Mouse (Mus musculus): ENCODE results near the gene Cdk15. TPM values are rescaled to one million over a fixed set of nuclear protein-coding genes. Genes with fewer than 3 reads are reported as not detected.

Cdk15 gene
- polyA plus RNA-seq, 1 experiment from 2014 or later, result 1.4 TPM

DNA sequence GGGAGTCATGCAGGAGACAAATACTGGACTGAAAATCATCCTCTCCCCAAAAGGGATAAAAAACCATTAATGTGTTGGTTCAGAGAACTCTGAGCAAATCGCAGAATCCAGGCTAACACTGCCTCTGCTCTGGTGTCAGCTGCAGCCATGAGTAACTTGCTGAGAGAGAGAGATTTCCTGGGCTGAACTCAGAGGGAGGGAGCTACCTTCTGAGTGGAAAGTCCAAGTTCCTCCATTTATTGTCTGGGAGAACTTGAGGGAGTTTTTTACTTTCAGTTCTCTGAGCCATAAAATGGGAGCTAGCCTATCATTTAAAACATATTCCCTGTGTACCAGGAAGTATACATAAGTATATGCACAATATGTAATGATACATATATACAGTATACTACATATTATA, 60.7 kb downstream of the Cdk15 start:
- H3K4me1 ChIP-seq (ENCODE audit: insufficient read depth, low read length), result peaks cover 47% of the 10 kb centered on the region
- H3K9ac ChIP-seq (replicated peaks; ENCODE audit: low read length), result no peak overlapping the region
- ATAC-seq (ENCODE audit: low FRiP score, low TSS enrichment), result no peak
- 90% methylated on average over 1 of the region's 1 CpGs for WGBS
- H3K27ac ChIP-seq (ENCODE audit: low read length), result no peak overlapping the region
- H3K27me3 ChIP-seq (ENCODE audit: insufficient read depth, low read length), result no peaks in the 10 kb centered on the region
- no peaks in the 10 kb centered on the region for H3K9me3 ChIP-seq (ENCODE audit: low read length)
- H3K4me2 ChIP-seq (replicated peaks; ENCODE audit: low read depth, low read length), result no peak overlapping the region
- no peak overlapping the region for H3K4me3 ChIP-seq (ENCODE audit: low read length)
- no peaks in the 10 kb centered on the region for H3K36me3 ChIP-seq (ENCODE audit: insufficient read depth, low read length)

DNA sequence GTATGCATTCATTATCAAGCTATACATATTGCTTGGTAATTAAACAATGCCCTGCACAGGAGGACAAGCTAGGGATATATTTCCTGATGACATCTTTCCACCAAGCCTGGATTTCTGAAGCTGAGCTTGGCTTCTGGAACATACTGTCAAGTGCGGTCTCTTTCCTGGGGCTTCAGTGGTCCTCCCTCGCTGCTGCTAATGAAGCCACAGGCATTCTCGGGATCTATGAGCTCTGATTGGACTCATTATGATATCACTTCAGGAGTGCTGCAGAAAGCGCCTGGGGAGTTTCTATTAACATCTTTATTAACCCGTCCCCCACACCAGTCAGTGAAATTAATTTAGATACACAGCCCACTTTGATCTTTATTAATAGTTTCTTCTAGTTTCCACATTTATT, 62.2 kb downstream of the Cdk15 start:
- Histone ChIP-seq H3K9me3 (ENCODE audit: low read length) (no peaks in the 10 kb centered on the region), H3K4me2 (replicated peaks; ENCODE audit: low read depth, low read length) (no peak overlapping the region), H3K27me3 (ENCODE audit: insufficient read depth, low read length) (no peaks in the 10 kb centered on the region), H3K4me1 (ENCODE audit: insufficient read depth, low read length) (peaks cover 53% of the 10 kb centered on the region), H3K27ac (ENCODE audit: low read length) (no peak overlapping the region), H3K36me3 (ENCODE audit: insufficient read depth, low read length) (no peaks in the 10 kb centered on the region), H3K4me3 (ENCODE audit: low read length) (no peak overlapping the region), H3K9ac (replicated peaks; ENCODE audit: low read length) (no peak overlapping the region)
- whole genome bisulfite sequencing, result 60% methylated on average over 5 of the region's 5 CpGs
- no peak for ATAC-seq (ENCODE audit: low FRiP score, low TSS enrichment)

DNA sequence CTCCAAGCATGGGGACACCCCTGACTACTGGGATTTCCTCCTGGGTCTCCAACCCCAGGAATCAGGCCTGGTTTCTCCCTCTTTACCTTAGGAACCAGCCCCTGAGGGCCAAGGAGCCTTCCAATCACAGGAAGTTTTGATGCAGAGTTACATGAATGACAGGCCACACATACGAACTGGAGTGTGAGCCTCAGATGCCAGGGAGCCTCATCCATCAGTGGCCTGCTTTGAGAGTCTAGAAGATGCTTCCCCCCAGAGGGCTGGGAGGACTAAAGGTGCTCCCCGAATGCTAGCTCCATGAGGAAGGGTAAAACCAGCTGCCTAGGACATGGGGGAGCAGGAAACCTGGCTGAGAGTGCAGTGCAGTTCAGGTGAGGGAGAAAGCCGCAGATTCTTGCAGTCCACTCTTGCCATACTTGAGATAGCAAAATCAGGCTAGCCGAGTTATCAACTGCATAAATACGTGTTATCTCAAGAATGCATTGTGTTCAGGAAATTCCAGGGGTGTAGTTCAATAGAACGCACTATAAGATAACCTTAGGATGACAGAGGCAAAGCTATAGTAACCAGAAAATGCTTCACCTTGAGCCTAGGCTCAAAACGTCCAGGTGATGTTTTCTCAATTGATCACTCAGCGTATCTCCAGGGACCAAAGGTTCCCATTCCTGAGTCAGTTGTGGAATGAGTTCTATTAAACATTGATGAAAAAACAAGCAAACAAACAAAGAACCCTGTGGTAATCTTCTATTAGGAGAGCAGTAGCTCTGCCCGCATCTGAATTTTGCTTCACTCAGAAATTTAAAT, 64.6 kb downstream of the Cdk15 start:
- no peaks in the 10 kb centered on the region for H3K36me3 ChIP-seq (ENCODE audit: insufficient read depth, low read length)
- no peak overlapping the region for H3K4me3 ChIP-seq (ENCODE audit: low read length)
- peaks cover 37% of the 10 kb centered on the region for H3K4me1 ChIP-seq (ENCODE audit: insufficient read depth, low read length)
- no peaks in the 10 kb centered on the region for H3K9me3 ChIP-seq (ENCODE audit: low read length)
- H3K27ac ChIP-seq (ENCODE audit: low read length), result peak overlapping the region; percentile 27; the same call in 1 of the 2 replicates
- no peak overlapping the region for H3K4me2 ChIP-seq (replicated peaks; ENCODE audit: low read depth, low read length)
- WGBS, result 54% methylated on average over 9 of the region's 9 CpGs
- ATAC-seq (ENCODE audit: low FRiP score, low TSS enrichment), result no peak; the same call in 1 of the 2 replicates
- H3K27me3 ChIP-seq (ENCODE audit: insufficient read depth, low read length), result no peaks in the 10 kb centered on the region
- no peak overlapping the region; the same call in 1 of the 2 replicates for H3K9ac ChIP-seq (replicated peaks; ENCODE audit: low read length)

DNA sequence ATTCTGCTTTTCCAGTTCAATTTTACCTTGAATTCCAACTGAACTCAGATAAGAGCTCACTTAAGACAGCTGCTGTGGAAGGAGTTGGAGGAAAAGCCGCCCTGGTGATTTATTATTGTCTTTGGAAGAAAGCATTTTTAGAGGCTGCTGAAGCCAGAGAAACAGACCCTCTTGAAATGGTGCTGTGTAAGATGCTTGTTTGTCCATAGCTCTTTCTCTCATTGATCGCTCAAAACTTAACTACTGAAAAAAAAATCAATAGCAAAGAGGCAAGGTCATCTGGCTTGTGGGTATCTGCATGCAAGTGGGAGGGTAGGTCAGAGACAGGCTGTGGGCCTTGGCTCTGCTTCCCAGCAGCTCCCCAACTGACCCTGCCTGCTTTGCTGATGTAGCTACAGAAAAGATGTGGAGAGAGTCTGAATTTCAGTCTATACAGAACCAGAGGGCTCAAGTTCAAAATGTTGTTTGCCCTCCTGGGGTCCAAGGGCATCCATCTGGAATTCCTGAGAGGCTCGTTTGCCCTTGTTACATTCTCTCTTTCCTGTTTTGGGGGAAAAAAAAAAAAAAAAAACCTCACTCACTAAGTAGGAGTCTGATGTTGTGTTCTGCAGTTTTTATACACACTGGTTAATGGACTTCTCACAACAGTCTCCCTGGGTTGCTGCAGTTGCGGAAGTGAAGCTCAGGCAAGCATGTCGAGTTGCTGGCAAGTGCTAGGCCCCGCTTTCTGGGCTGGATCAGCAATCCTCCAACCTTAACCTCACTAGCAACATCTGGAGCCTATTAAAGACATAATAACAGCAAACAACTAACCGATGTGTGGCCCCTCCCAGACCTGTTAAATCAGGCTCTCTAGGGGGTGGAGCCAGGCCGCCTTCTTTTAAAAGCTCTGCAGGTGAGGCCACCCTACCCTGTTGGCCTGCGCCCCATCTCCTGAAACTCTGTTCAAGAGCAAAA, 65.5 kb downstream of the Cdk15 start:
- ATAC-seq (ENCODE audit: low FRiP score, low TSS enrichment), result peak; percentile 64; the same call in 1 of the 2 replicates
- Histone ChIP-seq H3K4me2 (replicated peaks; ENCODE audit: low read depth, low read length) (no peak overlapping the region), H3K27me3 (ENCODE audit: insufficient read depth, low read length) (no peaks in the 10 kb centered on the region), H3K4me3 (ENCODE audit: low read length) (no peak overlapping the region), H3K27ac (ENCODE audit: low read length) (peak overlapping the region; percentile 88), H3K9ac (replicated peaks; ENCODE audit: low read length) (peak overlapping the region; percentile 35), H3K36me3 (ENCODE audit: insufficient read depth, low read length) (no peaks in the 10 kb centered on the region), H3K9me3 (ENCODE audit: low read length) (no peaks in the 10 kb centered on the region), H3K4me1 (ENCODE audit: insufficient read depth, low read length) (peaks cover 43% of the 10 kb centered on the region)
- 29% methylated on average over 9 of the region's 9 CpGs for WGBS

DNA sequence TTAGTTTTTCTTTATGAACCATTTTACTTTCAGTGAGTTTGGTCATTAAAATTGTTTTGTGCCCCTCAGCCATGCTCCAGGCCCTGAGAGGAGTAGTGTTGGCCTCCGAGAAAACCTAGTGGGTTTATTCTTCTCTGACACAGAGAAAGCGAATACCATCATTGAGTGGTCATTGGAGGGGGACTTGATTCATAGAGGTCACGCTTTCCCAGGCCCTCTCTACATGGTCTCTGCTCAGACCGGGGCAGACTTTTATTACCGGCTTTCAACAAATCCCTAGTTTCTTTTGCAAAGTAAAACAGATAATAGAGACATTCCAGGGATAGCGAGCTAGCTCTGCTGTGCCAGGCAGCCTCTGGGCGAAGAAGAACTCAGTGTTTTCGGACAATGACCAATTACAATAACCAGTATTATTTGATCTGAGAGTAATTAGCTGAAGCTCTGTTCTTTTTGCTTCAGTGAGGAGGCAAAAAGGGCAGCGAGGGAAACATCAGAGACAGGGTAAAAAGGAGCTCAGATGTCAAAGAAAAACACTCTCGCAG, 70.2 kb downstream of the Cdk15 start:
- H3K4me3 ChIP-seq (ENCODE audit: low read length), result no peak overlapping the region
- H3K27ac ChIP-seq (ENCODE audit: low read length), result peak overlapping the region; percentile 78
- no peaks in the 10 kb centered on the region for H3K27me3 ChIP-seq (ENCODE audit: insufficient read depth, low read length)
- H3K9ac ChIP-seq (replicated peaks; ENCODE audit: low read length), result no peak overlapping the region
- H3K36me3 ChIP-seq (ENCODE audit: insufficient read depth, low read length), result no peaks in the 10 kb centered on the region
- H3K9me3 ChIP-seq (ENCODE audit: low read length), result no peaks in the 10 kb centered on the region
- peak; percentile 75 for ATAC-seq (ENCODE audit: low FRiP score, low TSS enrichment)
- peaks cover 55% of the 10 kb centered on the region for H3K4me1 ChIP-seq (ENCODE audit: insufficient read depth, low read length)
- no peak overlapping the region for H3K4me2 ChIP-seq (replicated peaks; ENCODE audit: low read depth, low read length)
- WGBS, result 22% methylated on average over 10 of the region's 10 CpGs

DNA sequence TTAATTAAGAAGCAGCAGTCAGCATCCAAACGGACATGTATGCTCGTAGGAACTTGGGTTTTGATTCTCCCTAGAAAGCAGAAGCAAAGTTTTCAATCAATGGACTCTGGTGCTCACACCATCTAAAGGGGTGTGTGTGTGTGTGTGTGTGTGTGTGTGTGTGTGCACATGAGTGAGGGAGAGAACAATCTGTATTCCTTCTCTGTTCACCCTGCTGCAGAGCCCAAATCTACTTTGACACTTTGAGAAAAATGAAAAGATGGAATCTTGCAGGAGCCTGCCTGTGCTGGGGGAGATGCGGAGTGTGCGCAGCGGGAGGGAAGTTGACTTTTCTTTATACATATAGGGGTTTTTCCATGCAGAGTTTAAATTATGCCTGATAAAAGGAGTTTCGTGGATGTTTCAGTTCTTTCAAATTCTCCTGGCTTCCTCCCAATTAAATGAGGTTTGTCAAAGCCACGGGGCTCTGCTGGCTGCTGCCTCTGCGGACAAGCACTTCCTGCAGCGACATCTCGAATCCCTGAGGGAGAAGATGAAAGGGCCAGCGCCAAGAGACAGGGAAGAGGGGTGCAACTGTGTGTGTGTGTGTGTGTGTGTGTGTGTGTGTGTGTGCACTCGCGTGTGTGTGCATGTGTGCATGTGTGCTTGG, 76.2 kb downstream of the Cdk15 start:
- 42% methylated on average over 13 of the region's 13 CpGs for WGBS
- Histone ChIP-seq H3K4me2 (replicated peaks; ENCODE audit: low read depth, low read length) (no peak overlapping the region), H3K27ac (ENCODE audit: low read length) (peak overlapping the region; percentile 40; the same call in 1 of the 2 replicates), H3K27me3 (ENCODE audit: insufficient read depth, low read length) (no peaks in the 10 kb centered on the region), H3K4me1 (ENCODE audit: insufficient read depth, low read length) (peaks cover 55% of the 10 kb centered on the region), H3K4me3 (ENCODE audit: low read length) (no peak overlapping the region), H3K9me3 (ENCODE audit: low read length) (no peaks in the 10 kb centered on the region), H3K9ac (replicated peaks; ENCODE audit: low read length) (no peak overlapping the region), H3K36me3 (ENCODE audit: insufficient read depth, low read length) (no peaks in the 10 kb centered on the region)
- no peak for ATAC-seq (ENCODE audit: low FRiP score, low TSS enrichment)

DNA sequence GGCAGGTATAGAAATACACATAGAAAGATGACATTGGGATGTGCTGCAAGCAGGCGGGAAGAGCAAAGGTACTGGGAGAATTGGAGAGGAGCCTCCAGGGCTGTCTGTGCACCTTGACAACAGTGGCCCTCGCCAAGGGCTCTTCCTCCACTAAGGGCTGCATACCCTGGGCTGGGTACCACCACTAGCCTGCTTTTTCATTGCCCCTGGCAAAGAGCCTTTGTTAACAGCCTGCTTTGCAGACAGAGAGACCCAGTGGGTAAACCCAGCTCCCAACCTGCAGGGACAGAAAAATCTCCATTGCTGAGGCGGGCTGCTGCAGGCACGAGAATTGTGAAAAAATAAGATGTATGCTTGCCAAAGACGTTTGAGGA, 76.7 kb downstream of the Cdk15 start:
- Histone ChIP-seq H3K4me3 (ENCODE audit: low read length) (no peak overlapping the region), H3K4me2 (replicated peaks; ENCODE audit: low read depth, low read length) (no peak overlapping the region; the same call in 1 of the 2 replicates), H3K27ac (ENCODE audit: low read length) (peak overlapping the region; percentile 62), H3K4me1 (ENCODE audit: insufficient read depth, low read length) (peaks cover 50% of the 10 kb centered on the region), H3K9ac (replicated peaks; ENCODE audit: low read length) (no peak overlapping the region), H3K27me3 (ENCODE audit: insufficient read depth, low read length) (no peaks in the 10 kb centered on the region), H3K36me3 (ENCODE audit: insufficient read depth, low read length) (no peaks in the 10 kb centered on the region), H3K9me3 (ENCODE audit: low read length) (no peaks in the 10 kb centered on the region)
- 48% methylated on average over 5 of the region's 5 CpGs for WGBS
- ATAC-seq (ENCODE audit: low FRiP score, low TSS enrichment), result no peak

DNA sequence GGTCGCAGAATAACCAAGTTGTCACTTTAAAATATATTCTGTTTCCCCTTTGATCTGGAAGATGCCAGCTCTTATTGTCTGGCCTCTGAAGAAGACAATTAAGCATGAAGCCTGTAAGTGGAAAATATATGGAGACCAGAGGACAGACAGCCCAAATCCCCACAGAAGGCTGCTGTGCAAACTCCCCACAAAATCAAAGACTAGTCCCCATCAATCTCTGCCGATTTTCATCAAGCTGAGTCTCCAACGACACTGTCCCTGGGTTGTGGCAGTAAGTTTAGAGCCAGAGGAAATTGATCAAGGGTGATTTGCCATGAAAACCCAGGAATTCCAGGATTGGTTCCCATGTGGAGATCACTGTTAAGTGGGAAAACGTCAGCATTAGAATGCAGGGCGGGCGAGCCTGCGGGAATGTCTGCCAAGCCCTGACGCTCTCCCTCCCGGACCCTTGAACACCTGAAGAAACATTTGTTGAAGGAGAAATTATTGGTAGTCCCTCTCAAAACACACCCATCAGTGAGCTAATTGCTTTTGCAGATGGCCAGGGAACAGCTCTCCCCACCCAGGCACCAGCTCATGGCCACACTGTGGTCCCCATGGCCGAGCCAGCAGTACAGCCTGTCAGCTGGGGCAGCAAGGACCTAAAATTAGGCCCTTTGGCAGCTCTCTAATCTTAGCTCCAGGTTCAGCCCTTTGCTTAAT, 77.3 kb downstream of the Cdk15 start:
- H3K27ac ChIP-seq (ENCODE audit: low read length), result peak overlapping the region; percentile 62
- no peak overlapping the region for H3K4me2 ChIP-seq (replicated peaks; ENCODE audit: low read depth, low read length)
- H3K9ac ChIP-seq (replicated peaks; ENCODE audit: low read length), result no peak overlapping the region
- H3K9me3 ChIP-seq (ENCODE audit: low read length), result no peaks in the 10 kb centered on the region
- 18% methylated on average over 10 of the region's 10 CpGs for WGBS
- H3K36me3 ChIP-seq (ENCODE audit: insufficient read depth, low read length), result no peaks in the 10 kb centered on the region
- H3K4me3 ChIP-seq (ENCODE audit: low read length), result no peak overlapping the region
- H3K27me3 ChIP-seq (ENCODE audit: insufficient read depth, low read length), result no peaks in the 10 kb centered on the region
- ATAC-seq (ENCODE audit: low FRiP score, low TSS enrichment), result peak; percentile 62
- H3K4me1 ChIP-seq (ENCODE audit: insufficient read depth, low read length), result peaks cover 46% of the 10 kb centered on the region

DNA sequence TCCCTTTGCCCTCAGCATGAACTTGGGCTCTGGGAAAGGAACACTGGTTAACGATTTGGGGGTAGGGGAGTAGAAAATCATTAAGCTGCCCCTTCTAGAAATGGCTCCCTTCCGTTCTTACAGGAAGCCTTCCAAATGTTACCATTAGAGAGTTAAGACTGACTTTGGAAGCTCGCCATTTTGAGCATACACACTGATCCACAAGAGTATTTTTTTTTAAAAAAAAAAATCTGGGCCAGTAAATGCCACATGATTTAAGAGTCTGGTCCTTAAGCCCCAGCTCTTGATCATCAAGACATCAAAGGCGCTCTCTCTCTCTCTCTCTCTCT, 77.8 kb downstream of the Cdk15 start:
- no peak overlapping the region for H3K4me2 ChIP-seq (replicated peaks; ENCODE audit: low read depth, low read length)
- ATAC-seq (ENCODE audit: low FRiP score, low TSS enrichment), result 0 out of 2 replicates have a peak, but pooled peaks have one; percentile 10
- H3K4me3 ChIP-seq (ENCODE audit: low read length), result no peak overlapping the region
- no peaks in the 10 kb centered on the region for H3K36me3 ChIP-seq (ENCODE audit: insufficient read depth, low read length)
- no peak overlapping the region for H3K9ac ChIP-seq (replicated peaks; ENCODE audit: low read length)
- H3K27me3 ChIP-seq (ENCODE audit: insufficient read depth, low read length), result no peaks in the 10 kb centered on the region
- H3K4me1 ChIP-seq (ENCODE audit: insufficient read depth, low read length), result peaks cover 46% of the 10 kb centered on the region
- 22% methylated on average over 4 of the region's 4 CpGs for WGBS
- no peaks in the 10 kb centered on the region for H3K9me3 ChIP-seq (ENCODE audit: low read length)
- H3K27ac ChIP-seq (ENCODE audit: low read length), result peak overlapping the region; percentile 62

All from kidney, embryonic 16.5 days (tissue).